In the genomic region with DNA sequence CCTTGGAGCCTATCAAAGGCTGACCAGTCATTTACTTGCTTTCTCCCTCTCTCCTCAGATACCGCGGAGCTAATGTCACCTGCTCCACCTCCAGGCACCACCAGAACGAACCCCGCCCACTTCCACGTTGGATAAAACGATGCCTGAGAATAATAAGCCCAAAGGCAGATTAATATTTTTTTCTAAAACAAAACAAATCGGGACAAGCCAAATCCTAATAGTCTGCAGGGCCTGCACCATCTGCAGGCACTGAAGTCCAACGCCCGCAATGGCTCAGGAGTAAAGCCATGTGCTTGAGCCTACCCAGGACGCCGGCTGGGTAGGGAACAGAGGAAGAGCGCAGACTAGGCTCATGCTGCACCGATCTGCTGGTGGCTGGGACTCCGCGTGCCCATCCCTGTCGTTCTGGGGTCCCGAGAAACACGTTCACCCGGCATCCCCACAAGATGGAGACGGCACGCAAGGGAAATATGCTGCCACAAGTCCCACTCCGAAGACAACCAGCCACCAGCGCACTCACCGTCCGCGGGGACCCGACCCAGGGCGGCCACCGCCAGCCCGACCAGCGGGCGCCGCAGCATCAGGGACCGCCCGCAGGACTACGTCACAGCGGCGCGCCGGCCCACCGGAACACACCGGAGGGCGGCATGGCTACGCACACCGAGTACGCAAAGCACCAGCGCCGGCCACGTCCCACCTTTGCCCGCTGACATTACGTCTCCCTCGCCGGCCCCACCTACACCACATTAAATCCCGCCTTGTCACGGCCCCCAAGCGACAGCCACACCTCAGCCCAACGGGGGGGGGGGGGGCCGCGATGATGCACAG, we compare ENCODE assay signal across 8 mouse cellular contexts. TPM values are rescaled to one million over a fixed set of nuclear protein-coding genes. Genes with fewer than 3 reads are reported as not detected.
DNase-seq lines count a peak whose midpoint lies in the region; ATAC-seq lines count a peak whose summit lies in the region.

No protein-coding gene starts in this region.

- H3K27me3 ChIP-seq in heart, embryonic 14.5 days (ENCODE audit: control insufficient read depth, insufficient read depth, low read length): no peaks in the 10 kb centered on the region
- no peaks in the 10 kb centered on the region for H3K27me3 ChIP-seq in liver, embryonic 13.5 days
- no peaks in the 10 kb centered on the region for H3K27me3 ChIP-seq in stomach, embryonic 14.5 days (ENCODE audit: control insufficient read depth, insufficient read depth, low read length)

- H3K36me3 ChIP-seq in heart, embryonic 14.5 days (ENCODE audit: control insufficient read depth, insufficient read depth, low read length): peaks cover 6% of the 10 kb centered on the region; the same call in 1 of the 2 replicates
- H3K36me3 ChIP-seq in liver, embryonic 13.5 days: peaks cover 7% of the 10 kb centered on the region
- H3K36me3 ChIP-seq in stomach, embryonic 14.5 days (ENCODE audit: control insufficient read depth, insufficient read depth, low read length): peaks cover 2% of the 10 kb centered on the region; the same call in 1 of the 2 replicates

- H3K9ac ChIP-seq in heart, embryonic 14.5 days (ENCODE audit: low read length): peak overlapping the region; percentile 86
- peak overlapping the region; percentile 85 for H3K9ac ChIP-seq in liver, embryonic 13.5 days
- H3K9ac ChIP-seq in stomach, embryonic 14.5 days (replicated peaks; ENCODE audit: low read depth, low read length): peak overlapping the region; percentile 61

- no peaks in the 10 kb centered on the region for H3K9me3 ChIP-seq in heart, embryonic 14.5 days (ENCODE audit: control insufficient read depth, low read length)
- no peaks in the 10 kb centered on the region for H3K9me3 ChIP-seq in liver, embryonic 13.5 days (replicated peaks)
- no peaks in the 10 kb centered on the region for H3K9me3 ChIP-seq in stomach, embryonic 14.5 days (ENCODE audit: control insufficient read depth, low read depth, low read length)

- peak overlapping the region; percentile 84 to 91 for H3K27ac ChIP-seq in heart, embryonic 14.5 days (replicated peaks in 1 of 2; ENCODE audit: control insufficient read depth in 1 of 2, insufficient read depth in 1 of 2, low read depth in 2 of 2, low read length in 2 of 2)
- peak overlapping the region; percentile 97 for H3K27ac ChIP-seq in liver, embryonic 13.5 days
- H3K27ac ChIP-seq in stomach, embryonic 14.5 days (ENCODE audit: low read length): peak overlapping the region; percentile 90

- H3K4me2 ChIP-seq in heart, embryonic 14.5 days (ENCODE audit: low read length): peak overlapping the region; percentile 83
- H3K4me2 ChIP-seq in liver, embryonic 13.5 days: peak overlapping the region; percentile 96
- peak overlapping the region; percentile 70 for H3K4me2 ChIP-seq in stomach, embryonic 14.5 days (replicated peaks; ENCODE audit: low read depth, low read length)

- peak overlapping the region; percentile 64 to 68 for H3K4me3 ChIP-seq in heart, embryonic 14.5 days (ENCODE audit: control insufficient read depth in 1 of 2, insufficient read depth in 1 of 2, low read depth in 1 of 2, low read length in 2 of 2)
- peak overlapping the region; percentile 78 for H3K4me3 ChIP-seq in liver, embryonic 13.5 days (replicated peaks)
- H3K4me3 ChIP-seq in stomach, embryonic 14.5 days (ENCODE audit: low read depth, low read length): peak overlapping the region; percentile 66

- peaks cover 0 to 4% of the 10 kb centered on the region in 2 experiments; a peak in 1 of 4 replicates for H3K4me1 ChIP-seq in heart, embryonic 14.5 days (ENCODE audit: control insufficient read depth in 2 of 2, insufficient read depth in 2 of 2, low read length in 2 of 2)
- peaks cover 41% of the 10 kb centered on the region for H3K4me1 ChIP-seq in liver, embryonic 13.5 days (replicated peaks)
- H3K4me1 ChIP-seq in stomach, embryonic 14.5 days (ENCODE audit: control insufficient read depth, insufficient read depth, low read length): peaks cover 3% of the 10 kb centered on the region; the same call in 1 of the 2 replicates

- DNase-seq in CD8-positive naive resting alpha-beta T cell, adult 2 months (ENCODE audit: low read depth in 2 of 2, low spot score in 2 of 2): peak; percentile 87
- DNase-seq in c-Kit-negative CD71-positive TER-119-positive erythroid progenitor cells, embryonic 14.5 days (ENCODE audit: low read depth, low spot score): peak; percentile 65
- DNase-seq in fibroblast of lung, adult 2 months (ENCODE audit: low read depth): peak; percentile 82
- peak; percentile 95 for DNase-seq in kidney, postnatal 14 days
- DNase-seq in liver, embryonic 13.5 days: peak; percentile 90
- peak; percentile 88 to 91 for DNase-seq in natural killer cell, adult 2 months (ENCODE audit: low spot score in 2 of 2)

- peak; percentile 93 for ATAC-seq in heart, embryonic 14.5 days (ENCODE audit: insufficient number of reproducible peaks, insufficient read depth, low FRiP score, low read depth)
- peak; percentile 94 for ATAC-seq in liver, embryonic 13.5 days (ENCODE audit: low read depth)
- peak; percentile 94 for ATAC-seq in stomach, embryonic 14.5 days (ENCODE audit: insufficient number of reproducible peaks, insufficient read depth, low FRiP score, low read depth)

- WGBS in heart, embryonic 14.5 days: under 1% methylated on average over 57 of the region's 59 CpGs
- WGBS in liver, embryonic 13.5 days (ENCODE audit: insufficient replicate concordance): under 1% methylated on average over 59 of the region's 59 CpGs
- under 1% methylated on average over 50 of the region's 59 CpGs for whole genome bisulfite sequencing in stomach, embryonic 14.5 days

RNA-seq across cellular contexts. Expression of a gene that starts 0.6 kb away (rescaled TPM):
- polyA plus RNA-seq in heart, embryonic 14.5 days (2014; fragmentation: Nextera tagmentation; extraction: Ambion mirVana): 133 and 136 TPM in 2 replicates
- polyA plus RNA-seq in liver, embryonic 13.5 days (2015; fragmentation: Nextera tagmentation; extraction: Ambion mirVana): 71.2 and 76.4 TPM in 2 replicates
- polyA plus RNA-seq in stomach, embryonic 14.5 days (2014; fragmentation: Nextera tagmentation; extraction: Ambion mirVana): 124 and 130 TPM in 2 replicates

RNA-seq across cellular contexts. Expression of a gene that starts 8.4 kb away (rescaled TPM):
- 0.23 and 0.39 TPM in 2 replicates for polyA plus RNA-seq in heart, embryonic 14.5 days (2014; fragmentation: Nextera tagmentation; extraction: Ambion mirVana)
- polyA plus RNA-seq in liver, embryonic 13.5 days (2015; fragmentation: Nextera tagmentation; extraction: Ambion mirVana): 0.05 and 0.07 TPM in 2 replicates
- 0.36 TPM in 1 of 2 replicates, not detected in the other for polyA plus RNA-seq in stomach, embryonic 14.5 days (2014; fragmentation: Nextera tagmentation; extraction: Ambion mirVana)

RNA-seq across cellular contexts. Expression of a gene that starts 10.8 kb away (rescaled TPM):
- 131 and 133 TPM in 2 replicates for polyA plus RNA-seq in heart, embryonic 14.5 days (2014; fragmentation: Nextera tagmentation; extraction: Ambion mirVana)
- 69.6 and 75.8 TPM in 2 replicates for polyA plus RNA-seq in liver, embryonic 13.5 days (2015; fragmentation: Nextera tagmentation; extraction: Ambion mirVana)
- polyA plus RNA-seq in stomach, embryonic 14.5 days (2014; fragmentation: Nextera tagmentation; extraction: Ambion mirVana): 92.3 and 103 TPM in 2 replicates

RNA-seq across cellular contexts. Expression of a gene that starts 16.7 kb away (rescaled TPM):
- polyA plus RNA-seq in heart, embryonic 14.5 days (2014; fragmentation: Nextera tagmentation; extraction: Ambion mirVana): 20.0 and 22.1 TPM in 2 replicates
- 26.2 and 26.8 TPM in 2 replicates for polyA plus RNA-seq in liver, embryonic 13.5 days (2015; fragmentation: Nextera tagmentation; extraction: Ambion mirVana)
- 28.7 and 34.3 TPM in 2 replicates for polyA plus RNA-seq in stomach, embryonic 14.5 days (2014; fragmentation: Nextera tagmentation; extraction: Ambion mirVana)

RNA-seq across cellular contexts. Expression of a gene that starts 27.9 kb away (rescaled TPM):
- 4.6 and 4.9 TPM in 2 replicates for polyA plus RNA-seq in heart, embryonic 14.5 days (2014; fragmentation: Nextera tagmentation; extraction: Ambion mirVana)
- 12.6 and 13.9 TPM in 2 replicates for polyA plus RNA-seq in liver, embryonic 13.5 days (2015; fragmentation: Nextera tagmentation; extraction: Ambion mirVana)
- 1.8 and 2.6 TPM in 2 replicates for polyA plus RNA-seq in stomach, embryonic 14.5 days (2014; fragmentation: Nextera tagmentation; extraction: Ambion mirVana)

Comparison
In these comparisons a context has a peak if more than half of its experiments do, and no peak if none do; other contexts are left out.
1. Peak in every context shown above with its lines: DNase-seq, ATAC-seq, H3K4me3 ChIP-seq and H3K27ac ChIP-seq.